Mouse (Mus musculus): ENCODE results near the gene Olfr655.

- TF ChIP-seq CTCF (IDR thresholded peaks at IDR 0.05; ENCODE audit: low read depth) (no peak), EP300 (optimal IDR thresholded peaks at IDR 0.05) (no peak)
These were observed 12.1 kb upstream of the Olfr655 start, which contains the start of gene Olfr656 for GRCm38 (mm10) chr7:104613655-104614054.

Measured in stomach, postnatal 0 days (tissue).